Mouse (Mus musculus): ENCODE measurements at regions not wholly inside any gene's neighbourhood (a gene's known extent, or its start where the extent isn't known, plus 50 kb on each side); places are given as distances from the start of the nearest gene placed in this dataset.

DNA sequence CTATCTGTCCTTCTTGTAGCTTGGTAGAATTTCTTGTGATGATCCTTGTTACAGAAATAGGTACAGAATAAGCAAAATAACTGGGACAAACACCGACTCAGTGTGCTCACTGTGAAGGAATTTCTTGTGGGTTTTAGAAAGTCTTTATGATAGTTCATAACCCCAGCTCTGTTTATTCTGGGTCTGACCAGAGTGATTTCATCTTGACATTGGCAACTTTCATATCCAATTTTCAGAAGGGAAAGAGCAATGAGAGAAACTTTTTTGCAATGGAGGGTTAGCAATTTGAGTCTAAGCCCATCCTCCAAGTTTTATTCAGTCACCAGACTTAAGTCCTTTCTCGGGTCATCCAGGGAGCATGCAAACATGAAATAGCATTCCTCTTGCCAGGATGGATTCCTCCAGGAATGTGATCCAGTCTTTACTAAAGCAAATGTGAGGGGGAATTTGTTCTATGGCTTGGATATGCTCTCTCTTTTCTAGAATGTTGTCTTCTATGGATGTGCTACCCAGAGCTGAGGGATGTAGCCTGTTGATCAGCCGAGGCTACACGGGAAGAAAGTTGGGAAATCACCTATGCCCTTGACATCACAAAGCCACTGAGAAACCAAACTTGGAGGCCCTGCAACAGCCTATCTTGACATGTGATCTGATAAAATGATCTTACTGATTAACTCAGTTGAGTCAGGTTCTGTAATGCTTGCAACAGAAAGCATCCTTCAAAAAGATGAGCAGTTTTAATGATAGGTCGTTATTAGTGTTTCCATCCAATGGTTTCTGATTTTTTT, 163.2 kb upstream of the Olig3 start:
- TF ChIP-seq POLR2A (IDR thresholded peaks at IDR 0.05; ENCODE audit: low read depth, low read length) (no peak), CTCF (IDR thresholded peaks at IDR 0.05; ENCODE audit: extremely low read depth, insufficient read depth, insufficient read length, insufficient replicate concordance) (no peak)

Data from spleen, adult 2 months (tissue).